Mouse (Mus musculus): Measurements from ENCODE around the gene Fat4. TPM values are rescaled to one million over a fixed set of nuclear protein-coding genes. Genes with fewer than 3 reads are reported as not detected.
A peak's percentile ranks its signal among the peaks of the same experiment; 100 is the strongest.

Gene Fat4
- polyA plus RNA-seq, 1 experiment from 2014 or later, result 1.2 TPM

- Histone ChIP-seq H3K4me2 (no peak overlapping the region), H3K9ac (no peak overlapping the region), H3K4me3 (no peak overlapping the region), H3K36me3 (no peaks in the 10 kb centered on the region), H3K27me3 (replicated peaks) (peaks cover 50% of the 10 kb centered on the region), H3K9me3 (replicated peaks) (no peaks in the 10 kb centered on the region), H3K27ac (no peak overlapping the region), H3K4me1 (peaks cover 22% of the 10 kb centered on the region)
- 41% methylated on average over 9 of the region's 9 CpGs for WGBS (ENCODE audit: insufficient replicate concordance)
- no peak for ATAC-seq
These were observed 3.1 kb upstream of the Fat4 start for GRCm38 (mm10) chr3:38883676-38884075.

GRCm38 (mm10) chr3:38884276-38884675, 2.5 kb upstream of the Fat4 start:
- Histone ChIP-seq H3K9me3 (replicated peaks) (no peaks in the 10 kb centered on the region), H3K4me1 (peaks cover 22% of the 10 kb centered on the region), H3K27me3 (replicated peaks) (peaks cover 51% of the 10 kb centered on the region), H3K36me3 (no peaks in the 10 kb centered on the region), H3K9ac (no peak overlapping the region), H3K27ac (no peak overlapping the region), H3K4me2 (peak overlapping the region; percentile 72), H3K4me3 (peak overlapping the region; percentile 61; the same call in 1 of the 2 replicates)
- 2% methylated on average over 6 of the region's 6 CpGs for WGBS (ENCODE audit: insufficient replicate concordance)
- no peak for ATAC-seq

GRCm38 (mm10) chr3:38884919-38885418, 1.8 kb upstream of the Fat4 start:
- H3K27ac ChIP-seq, result peak overlapping the region; percentile 45; the same call in 1 of the 2 replicates
- H3K4me3 ChIP-seq, result peak overlapping the region; percentile 61
- H3K9ac ChIP-seq, result no peak overlapping the region
- H3K36me3 ChIP-seq, result no peaks in the 10 kb centered on the region
- peak; percentile 32; the same call in 1 of the 2 replicates for ATAC-seq
- peaks cover 22% of the 10 kb centered on the region for H3K4me1 ChIP-seq
- WGBS (ENCODE audit: insufficient replicate concordance), result under 1% methylated on average over 24 of the region's 24 CpGs
- H3K27me3 ChIP-seq (replicated peaks), result peaks cover 51% of the 10 kb centered on the region
- H3K9me3 ChIP-seq (replicated peaks), result no peaks in the 10 kb centered on the region
- H3K4me2 ChIP-seq, result peak overlapping the region; percentile 72

- H3K27me3 ChIP-seq (replicated peaks), result peaks cover 51% of the 10 kb centered on the region
- ATAC-seq, result peak; percentile 59
- peak overlapping the region; percentile 72 for H3K4me2 ChIP-seq
- no peaks in the 10 kb centered on the region for H3K9me3 ChIP-seq (replicated peaks)
- peaks cover 22% of the 10 kb centered on the region for H3K4me1 ChIP-seq
- H3K4me3 ChIP-seq, result peak overlapping the region; percentile 61
- peak overlapping the region; percentile 49 for H3K9ac ChIP-seq
- H3K27ac ChIP-seq, result peak overlapping the region; percentile 45; the same call in 1 of the 2 replicates
- H3K36me3 ChIP-seq, result no peaks in the 10 kb centered on the region
- WGBS (ENCODE audit: insufficient replicate concordance), result 1% methylated on average over 56 of the region's 56 CpGs
These were observed 1.2 kb upstream of the Fat4 start for GRCm38 (mm10) chr3:38885481-38886001.

- peak overlapping the region; percentile 72 for H3K4me2 ChIP-seq
- H3K36me3 ChIP-seq, result no peaks in the 10 kb centered on the region
- no peaks in the 10 kb centered on the region for H3K9me3 ChIP-seq (replicated peaks)
- peaks cover 22% of the 10 kb centered on the region for H3K4me1 ChIP-seq
- WGBS (ENCODE audit: insufficient replicate concordance), result 2% methylated on average over 60 of the region's 60 CpGs
- peaks cover 51% of the 10 kb centered on the region for H3K27me3 ChIP-seq (replicated peaks)
- H3K4me3 ChIP-seq, result peak overlapping the region; percentile 61
- peak overlapping the region; percentile 49 for H3K9ac ChIP-seq
- no peak for ATAC-seq
- H3K27ac ChIP-seq, result peak overlapping the region; percentile 30; the same call in 1 of the 2 replicates
These were observed 499 bp upstream of the Fat4 start for GRCm38 (mm10) chr3:38886061-38886821.

- ATAC-seq, result no peak
- Histone ChIP-seq H3K4me1 (peaks cover 22% of the 10 kb centered on the region), H3K27ac (no peak overlapping the region), H3K36me3 (no peaks in the 10 kb centered on the region), H3K9me3 (replicated peaks) (no peaks in the 10 kb centered on the region), H3K4me3 (peak overlapping the region; percentile 61), H3K9ac (0 out of 2 replicates have a peak overlapping the region, but pooled peaks have one; percentile 19), H3K4me2 (peak overlapping the region; percentile 72), H3K27me3 (replicated peaks) (peaks cover 51% of the 10 kb centered on the region)
- WGBS (ENCODE audit: insufficient replicate concordance), result under 1% methylated on average over 47 of the region's 47 CpGs
These were observed 746 bp downstream of the Fat4 start for GRCm38 (mm10) chr3:38887381-38887991.

- Histone ChIP-seq H3K4me2 (peak overlapping the region; percentile 72), H3K27ac (no peak overlapping the region), H3K27me3 (replicated peaks) (peaks cover 51% of the 10 kb centered on the region), H3K9ac (no peak overlapping the region), H3K4me3 (peak overlapping the region; percentile 61), H3K4me1 (peaks cover 22% of the 10 kb centered on the region), H3K36me3 (no peaks in the 10 kb centered on the region), H3K9me3 (replicated peaks) (no peaks in the 10 kb centered on the region)
- 18% methylated on average over 24 of the region's 24 CpGs for WGBS (ENCODE audit: insufficient replicate concordance)
- ATAC-seq, result no peak
These were observed 1.4 kb downstream of the Fat4 start for GRCm38 (mm10) chr3:38888111-38888510.

GRCm38 (mm10) chr3:38892791-38893224, 6.1 kb downstream of the Fat4 start:
- Histone ChIP-seq H3K27me3 (replicated peaks) (peaks cover 9% of the 10 kb centered on the region), H3K9me3 (replicated peaks) (no peaks in the 10 kb centered on the region), H3K36me3 (no peaks in the 10 kb centered on the region), H3K4me3 (peak overlapping the region; percentile 12), H3K4me2 (peak overlapping the region; percentile 23), H3K4me1 (no peaks in the 10 kb centered on the region; the same call in 1 of the 2 replicates), H3K27ac (no peak overlapping the region), H3K9ac (no peak overlapping the region)
- WGBS (ENCODE audit: insufficient replicate concordance), result 44% methylated on average over 6 of the region's 6 CpGs
- no peak for ATAC-seq

- no peak overlapping the region for H3K4me3 ChIP-seq
- H3K4me1 ChIP-seq, result no peaks in the 10 kb centered on the region
- no peaks in the 10 kb centered on the region for H3K36me3 ChIP-seq
- H3K4me2 ChIP-seq, result no peak overlapping the region
- H3K9me3 ChIP-seq (replicated peaks), result no peaks in the 10 kb centered on the region
- WGBS (ENCODE audit: insufficient replicate concordance), result 37% methylated on average over 1 of the region's 1 CpGs
- H3K27me3 ChIP-seq (replicated peaks), result no peaks in the 10 kb centered on the region
- no peak overlapping the region for H3K27ac ChIP-seq
- no peak overlapping the region for H3K9ac ChIP-seq
- no peak for ATAC-seq
These were observed 14.1 kb downstream of the Fat4 start for GRCm38 (mm10) chr3:38900839-38901238.

GRCm38 (mm10) chr3:38906832-38907231, 20.1 kb downstream of the Fat4 start:
- Histone ChIP-seq H3K4me2 (no peak overlapping the region), H3K36me3 (no peaks in the 10 kb centered on the region), H3K4me1 (no peaks in the 10 kb centered on the region), H3K9me3 (replicated peaks) (no peaks in the 10 kb centered on the region), H3K4me3 (no peak overlapping the region), H3K27ac (no peak overlapping the region), H3K9ac (no peak overlapping the region), H3K27me3 (replicated peaks) (no peaks in the 10 kb centered on the region)
- ATAC-seq, result no peak
- 59% methylated on average over 3 of the region's 3 CpGs for WGBS (ENCODE audit: insufficient replicate concordance)

- Histone ChIP-seq H3K36me3 (no peaks in the 10 kb centered on the region), H3K4me3 (no peak overlapping the region), H3K4me2 (no peak overlapping the region), H3K9me3 (replicated peaks) (no peaks in the 10 kb centered on the region), H3K27ac (no peak overlapping the region), H3K27me3 (replicated peaks) (no peaks in the 10 kb centered on the region), H3K9ac (no peak overlapping the region), H3K4me1 (no peaks in the 10 kb centered on the region)
- ATAC-seq, result no peak
- 36% methylated on average over 14 of the region's 14 CpGs for WGBS (ENCODE audit: insufficient replicate concordance)
These were observed 21.1 kb downstream of the Fat4 start for GRCm38 (mm10) chr3:38907676-38908425.

All from liver, embryonic 12.5 days (tissue).